Mouse (Mus musculus) spleen, postnatal 14 days (tissue): ENCODE results near the gene Ciao2a.

Source experiments
- DNase-seq, 2 experiments: peaks; one replicate each; pipeline ENCODE4 v3.0.0; 2021 to 2022; ENCODE audit warnings: low spot score in 2 of 2

The Ciao2a gene

DNA sequence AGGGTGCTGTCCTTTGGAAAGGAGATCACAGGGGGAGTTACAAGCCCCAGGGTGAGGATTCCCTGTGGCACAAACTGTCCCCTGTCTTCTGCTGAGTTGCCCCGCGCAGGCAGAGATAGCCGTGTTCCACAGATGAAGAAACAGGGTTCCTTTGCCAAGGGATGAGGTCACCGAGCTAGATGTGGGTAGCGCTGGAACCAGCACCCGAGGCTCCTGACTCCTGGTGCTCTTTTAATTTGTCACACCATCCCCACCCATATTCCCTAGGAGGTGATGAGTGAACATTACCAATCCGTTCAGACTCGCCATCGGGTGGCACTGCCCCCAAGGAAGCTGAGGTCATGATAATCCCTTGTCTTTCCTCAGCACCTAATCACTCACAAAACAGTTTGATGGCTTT lies 36.6 kb downstream of the Ciao2a start:
- DNase-seq, result no peak

DNA sequence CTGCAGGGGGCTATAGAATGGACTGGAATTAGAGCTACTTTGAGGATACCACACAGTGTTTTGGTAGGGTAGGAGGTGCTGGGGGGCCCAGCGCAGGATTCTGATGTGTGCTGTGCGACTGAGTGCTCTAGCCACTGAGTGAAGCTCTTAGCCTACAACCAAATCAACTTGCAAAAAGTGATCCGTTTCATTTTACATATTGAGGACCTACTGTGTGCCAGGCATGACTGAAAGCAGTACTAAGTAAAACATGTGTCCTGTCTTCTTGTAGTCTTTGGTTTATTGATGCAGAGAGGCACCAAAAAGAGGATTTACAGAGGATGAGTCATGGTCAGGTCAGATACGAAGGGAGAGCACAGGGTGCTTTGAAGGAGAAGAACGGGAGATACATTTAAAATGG lies 40.8 kb downstream of the Ciao2a start:
- no peak for DNase-seq

DNA sequence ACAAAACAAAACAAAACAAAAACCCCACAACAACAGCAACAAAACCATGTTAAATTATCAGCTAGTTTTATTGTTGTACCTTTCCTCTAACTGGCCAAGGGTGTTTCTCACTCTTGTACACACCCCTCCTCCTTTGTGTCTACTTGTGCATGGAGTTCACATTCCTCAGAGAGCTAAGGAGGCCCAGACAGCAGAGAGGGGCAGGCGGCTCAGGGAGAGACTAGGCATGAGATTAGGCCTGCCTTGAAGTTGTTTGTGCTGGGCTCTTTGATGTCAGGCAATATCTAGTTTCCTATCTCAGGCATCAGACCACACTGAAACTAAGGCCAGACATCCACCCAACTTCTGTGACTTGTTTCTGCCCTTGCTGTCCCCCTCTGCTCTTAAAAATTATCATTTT lies 41.8 kb downstream of the Ciao2a start:
- DNase-seq, result no peak

DNA sequence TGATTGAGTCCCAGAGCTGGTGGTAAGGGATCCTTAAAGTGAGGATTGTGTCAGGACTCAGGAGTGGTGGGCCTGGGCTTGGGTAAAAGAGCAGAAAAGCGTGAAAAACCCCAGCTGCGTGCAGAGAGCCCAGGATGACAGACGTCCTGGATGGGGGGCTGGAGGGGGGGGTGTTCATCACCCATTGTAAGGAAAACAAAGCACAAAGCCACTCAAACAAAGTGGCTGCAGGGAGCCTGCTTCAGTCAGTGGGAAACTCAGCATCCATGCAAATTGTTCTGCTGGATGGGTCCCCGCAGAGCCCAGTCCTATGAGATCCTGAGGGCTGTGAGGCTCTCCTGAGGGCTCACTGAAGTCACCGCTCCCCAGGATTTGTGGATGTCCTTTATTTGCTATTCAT lies 44.1 kb downstream of the Ciao2a start:
- DNase-seq, result no peak

DNA sequence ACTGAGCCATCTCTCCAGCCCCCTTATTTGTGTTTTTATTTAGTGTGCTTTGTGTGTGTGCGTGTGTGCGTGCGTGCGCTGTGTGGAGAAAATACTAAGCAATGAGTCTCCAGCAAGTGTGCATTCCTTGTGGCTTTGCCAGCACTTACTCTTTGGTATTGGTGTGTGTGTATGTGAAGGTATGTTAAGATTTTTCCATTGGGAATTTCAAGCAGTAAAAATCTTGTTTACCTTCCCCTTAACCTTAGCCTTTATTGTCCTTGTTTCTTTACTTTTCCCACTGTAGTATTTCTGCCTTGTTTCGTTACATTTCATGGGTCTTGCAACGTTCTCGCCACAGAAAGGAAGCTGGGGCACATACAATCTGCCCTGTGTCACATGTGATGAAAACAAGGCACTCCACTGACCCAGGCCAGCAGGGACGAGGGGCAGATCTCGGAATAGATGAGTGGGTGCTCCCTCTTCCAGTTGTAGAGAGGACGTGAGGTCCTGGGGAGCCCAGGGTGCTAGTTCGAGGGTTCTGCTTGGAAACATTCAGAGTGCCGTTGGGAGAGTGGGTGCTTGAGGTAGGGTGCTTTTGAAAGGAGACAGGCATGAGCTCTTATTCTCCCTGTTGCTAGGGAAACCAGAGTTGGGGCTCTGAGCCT lies 45.0 kb downstream of the Ciao2a start:
- DNase-seq, result no peak

DNA sequence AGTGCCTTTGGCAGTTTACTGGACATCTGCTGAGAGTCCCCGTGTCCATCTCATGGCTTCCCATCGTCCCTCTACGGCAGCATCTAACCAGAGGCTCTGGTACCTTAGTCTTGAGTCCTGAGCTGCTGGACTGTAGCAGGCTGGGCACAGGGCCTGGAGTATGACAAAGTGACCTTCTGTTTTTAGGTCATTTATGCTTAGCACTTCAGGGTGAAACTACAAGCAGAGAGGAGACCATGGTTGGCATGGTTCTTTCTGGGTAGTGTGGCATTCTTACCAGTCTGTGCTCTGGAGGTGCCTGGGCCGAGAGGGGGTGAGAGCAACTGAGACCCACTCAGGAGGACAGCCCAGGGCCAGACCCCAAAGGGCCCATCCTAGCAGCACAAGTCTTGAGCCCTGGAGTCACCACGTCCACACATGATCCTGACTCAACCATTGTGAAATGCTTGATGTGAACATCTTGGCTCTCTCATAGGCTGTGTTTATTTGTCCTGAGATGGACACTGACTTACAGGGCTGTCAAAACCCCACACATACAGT lies 47.0 kb downstream of the Ciao2a start:
- no peak for DNase-seq

DNA sequence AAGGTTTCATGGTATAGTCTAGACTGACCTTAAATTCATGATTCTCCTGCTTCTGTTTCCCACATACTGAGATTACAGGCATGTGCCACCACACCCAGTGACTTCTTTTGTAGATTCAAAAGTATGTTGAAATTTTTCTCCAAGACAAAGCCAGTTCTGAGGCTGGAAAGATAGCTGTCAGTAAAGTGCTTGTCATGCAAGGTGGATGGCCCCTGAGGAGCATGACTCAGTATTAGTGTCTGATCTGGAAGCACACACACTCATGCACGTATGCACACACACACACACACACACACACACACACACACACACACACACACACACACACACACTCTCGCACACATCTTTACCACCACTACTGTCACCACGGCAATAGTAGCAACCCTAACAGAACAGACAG lies 48.6 kb downstream of the Ciao2a start:
- DNase-seq, result no peak

DNA sequence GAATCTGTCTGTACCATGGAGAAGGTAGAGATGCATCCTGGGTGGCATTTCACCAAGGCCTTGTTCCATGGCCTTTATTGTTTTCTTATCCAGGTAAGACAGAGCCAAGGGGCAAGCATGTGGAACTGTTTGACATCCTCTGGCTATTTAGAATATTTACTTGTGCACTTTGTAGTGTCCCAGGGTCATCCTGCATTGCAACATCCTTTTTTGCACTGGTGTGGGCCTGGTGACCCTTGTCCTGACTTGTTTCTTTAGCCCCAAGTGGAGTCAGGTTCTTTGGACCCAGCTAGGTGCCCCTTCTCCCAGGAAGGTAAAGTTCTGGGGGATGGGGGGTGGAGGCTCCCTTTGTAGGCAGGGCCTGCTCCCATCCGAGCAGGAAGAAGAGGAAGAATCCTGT lies 51.6 kb downstream of the Ciao2a start:
- no peak for DNase-seq

DNA sequence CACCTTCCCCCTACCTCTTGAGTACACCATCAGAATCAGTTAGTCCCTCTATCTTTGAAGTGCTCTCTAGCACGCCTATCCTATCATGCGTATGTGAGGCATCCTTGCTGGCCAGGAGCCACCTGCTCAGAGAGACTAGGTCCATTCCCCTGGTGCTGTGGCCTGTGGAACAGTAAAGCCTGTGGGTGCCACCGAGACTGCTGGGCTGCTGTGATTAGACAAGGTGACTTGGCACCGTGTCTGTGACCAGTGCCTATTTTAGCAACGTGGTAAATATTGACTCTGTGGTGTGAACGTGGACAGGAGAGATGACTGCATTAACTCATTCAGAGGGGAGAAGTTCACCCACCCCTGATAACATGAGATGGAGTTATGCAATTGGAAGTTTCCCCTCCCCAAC lies 53.4 kb downstream of the Ciao2a start:
- DNase-seq, result peak; percentile 43 to 51

DNA sequence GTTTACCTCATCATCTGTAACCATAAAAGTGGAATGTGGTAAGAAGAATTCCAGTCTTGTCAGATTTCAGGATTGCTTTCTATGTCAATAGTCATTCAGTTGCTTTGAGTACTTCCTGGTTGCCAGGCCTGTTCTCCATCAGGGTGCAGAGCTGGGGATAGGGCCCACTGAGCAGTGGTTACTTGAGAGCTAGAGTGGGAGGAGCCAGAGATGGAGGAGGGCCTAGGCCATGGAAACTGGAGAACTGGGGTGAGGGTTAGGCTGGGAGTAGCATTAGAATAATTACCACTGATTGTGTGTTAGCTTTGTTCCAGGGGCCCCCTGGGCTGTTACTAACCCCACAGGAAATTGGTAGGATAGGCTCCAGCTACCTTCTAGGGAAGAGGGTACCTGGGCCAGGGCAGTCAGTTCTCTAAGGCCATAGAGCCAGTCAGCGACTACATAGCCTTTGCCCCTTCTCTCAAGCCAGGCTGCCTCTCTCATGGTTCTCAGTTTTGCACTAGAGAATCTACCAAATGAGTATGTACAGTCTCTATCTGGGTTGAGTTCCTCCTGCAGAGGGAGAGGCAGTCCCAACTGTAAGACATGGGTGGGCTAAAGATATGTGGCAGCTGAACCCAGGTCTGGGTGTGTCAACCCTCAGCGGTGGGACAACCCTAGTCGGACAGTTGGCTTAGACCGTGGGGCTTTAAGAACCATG lies 54.9 kb downstream of the Ciao2a start:
- DNase-seq, result peak in 1 of 2 experiments; percentile 25

DNA sequence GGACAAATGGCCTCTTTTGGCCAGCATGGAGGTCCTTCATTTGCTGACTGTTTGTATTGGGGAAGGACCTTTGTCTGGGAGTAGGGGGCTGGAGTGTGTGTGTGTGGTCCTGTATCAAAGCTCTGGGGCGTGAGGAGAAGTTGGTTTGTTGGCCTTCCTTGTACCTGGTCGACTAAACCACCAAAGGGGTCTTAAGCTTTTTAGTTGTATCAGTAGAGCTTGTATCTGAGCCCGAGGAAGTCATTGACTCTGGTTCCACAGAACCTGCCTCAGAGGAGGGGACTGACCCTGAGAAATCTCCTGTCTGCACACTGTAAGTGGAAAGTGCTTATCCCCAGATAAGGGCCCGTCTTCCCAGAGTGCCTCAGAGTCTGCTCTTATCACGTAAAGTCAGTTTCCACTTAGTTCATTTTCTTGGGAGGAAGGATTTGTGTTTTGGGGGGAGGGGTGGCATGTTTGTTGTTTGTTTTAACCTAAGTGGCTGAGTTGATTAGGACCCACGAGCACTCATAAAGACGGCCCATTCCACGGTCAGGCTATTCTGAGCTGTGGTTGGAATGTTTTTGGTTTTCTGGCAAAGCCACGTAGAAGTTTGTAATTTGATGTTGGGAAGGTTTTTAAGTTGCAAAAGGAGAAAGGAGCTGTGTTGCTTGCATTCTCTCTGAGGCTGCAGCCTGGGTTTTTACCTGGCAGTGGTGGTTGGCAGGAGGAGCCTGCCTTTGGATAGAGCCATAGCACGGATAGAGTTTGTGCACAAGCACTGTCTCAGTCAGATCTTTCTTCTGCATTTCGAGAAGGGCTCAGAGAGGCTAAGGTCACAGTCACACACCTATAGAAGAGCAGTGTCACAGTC lies 55.6 kb downstream of the Ciao2a start:
- peak; percentile 18 to 29 for DNase-seq

DNA sequence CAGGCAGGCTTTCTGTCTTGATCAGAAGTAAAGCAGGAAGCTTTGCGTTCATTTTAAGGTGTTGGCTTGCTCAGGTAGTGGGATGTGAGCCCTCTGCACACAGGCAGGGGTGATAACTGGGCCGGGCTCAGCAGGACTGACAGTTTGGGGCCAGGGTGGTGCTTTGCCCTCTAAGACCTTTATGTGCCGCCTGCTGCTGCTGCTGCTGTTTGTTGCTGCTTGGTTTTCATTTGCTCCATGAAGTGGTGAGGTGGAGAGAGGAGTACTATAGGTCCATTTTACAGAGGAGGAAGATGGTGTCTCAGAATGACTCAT lies 56.2 kb downstream of the Ciao2a start:
- no peak for DNase-seq

DNA sequence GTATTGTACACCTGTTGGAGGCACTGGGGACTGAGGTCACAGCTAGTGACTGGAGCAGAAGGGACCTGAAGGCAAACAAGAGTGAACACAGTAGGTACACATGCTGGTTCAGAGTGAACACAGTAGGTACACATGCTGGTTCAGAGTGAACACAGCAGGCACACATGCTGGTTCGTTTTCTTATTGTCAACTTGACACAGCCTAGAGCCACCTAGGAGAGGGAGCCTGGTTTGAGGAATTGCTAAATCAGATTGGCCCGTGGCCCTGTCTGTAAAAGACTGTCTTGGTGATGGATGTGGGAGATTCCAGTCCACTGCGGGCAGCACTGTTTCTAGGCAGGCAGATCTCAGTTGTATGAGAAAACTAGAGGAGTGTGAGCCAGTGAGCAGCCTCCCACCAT lies 56.6 kb downstream of the Ciao2a start:
- no peak for DNase-seq

DNA sequence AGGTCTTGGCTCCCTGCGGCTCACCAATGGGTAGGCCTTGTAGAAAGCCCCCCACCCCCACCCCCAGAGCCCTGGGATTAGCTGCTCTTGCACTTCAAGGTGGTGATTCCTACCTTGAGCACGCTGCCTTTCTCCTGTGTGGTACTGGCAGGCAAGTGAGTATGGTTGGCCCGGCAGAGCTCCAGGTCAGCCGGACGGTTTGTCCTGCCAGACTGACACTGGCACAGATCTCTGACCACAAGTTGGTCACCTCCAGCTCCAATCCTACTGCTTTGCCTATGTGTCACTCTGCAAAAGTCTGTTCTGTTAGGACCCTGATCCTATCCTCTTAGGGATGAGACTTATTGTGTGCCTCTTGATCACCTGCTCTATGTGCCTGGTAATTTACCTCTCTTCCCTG lies 58.2 kb downstream of the Ciao2a start:
- no peak for DNase-seq

DNA sequence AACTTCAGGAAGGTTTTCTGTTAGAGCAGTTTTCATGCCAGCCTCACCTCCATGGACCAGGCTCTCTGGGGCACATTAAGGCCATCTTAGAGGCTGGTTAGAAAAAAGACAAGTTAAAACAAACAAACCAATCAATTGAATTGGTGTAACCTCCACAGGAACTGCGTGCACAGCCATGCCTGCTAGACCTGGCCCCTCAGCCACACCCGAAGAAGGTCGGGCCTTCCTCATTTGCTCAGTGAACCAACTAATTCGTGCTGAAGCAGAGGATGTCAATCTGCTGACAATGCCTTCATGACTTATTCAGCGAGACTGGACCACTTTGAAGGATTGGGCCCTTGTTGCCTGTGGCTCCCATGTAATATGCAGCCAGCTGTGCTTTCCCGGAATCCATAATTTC lies 60.0 kb downstream of the Ciao2a start:
- no peak for DNase-seq
